Mouse (Mus musculus): ENCODE results near the gene Napa. TPM values are rescaled to one million over a fixed set of nuclear protein-coding genes. Genes with fewer than 3 reads are reported as not detected.

The Napa gene
- polyA plus RNA-seq, 1 experiment from 2014 or later: 239 TPM

Other genes starting within 250 kb of the Napa start
- gene Crx, start 218.5 kb upstream of the Napa start, polyA plus RNA-seq (2015; fragmentation: Nextera tagmentation; extraction: Ambion mirVana): 0.16 TPM in 1 of 2 replicates, not detected in the other
- gene Crxos, start 215.8 kb upstream of the Napa start, polyA plus RNA-seq (2015; fragmentation: Nextera tagmentation; extraction: Ambion mirVana): not detected in 2 replicates
- 1,476 and 1,563 TPM in 2 replicates for gene Selenow, start 176.1 kb upstream of the Napa start, polyA plus RNA-seq (2015; fragmentation: Nextera tagmentation; extraction: Ambion mirVana)
- gene Nop53, start 152.4 kb upstream of the Napa start, polyA plus RNA-seq (2015; fragmentation: Nextera tagmentation; extraction: Ambion mirVana): 110 and 114 TPM in 2 replicates
- 6.5 and 6.9 TPM in 2 replicates for gene Ehd2, start 130.9 kb upstream of the Napa start, polyA plus RNA-seq (2015; fragmentation: Nextera tagmentation; extraction: Ambion mirVana)
- gene Bicra, start 50.5 kb upstream of the Napa start, polyA plus RNA-seq (2015; fragmentation: Nextera tagmentation; extraction: Ambion mirVana): 7.5 and 8.7 TPM in 2 replicates
- 0.06 and 0.26 TPM in 2 replicates for gene Zfp541, start 36.6 kb upstream of the Napa start, polyA plus RNA-seq (2015; fragmentation: Nextera tagmentation; extraction: Ambion mirVana)
- 45.3 and 53.5 TPM in 2 replicates for gene Kptn, start 21.4 kb downstream of the Napa start, polyA plus RNA-seq (2015; fragmentation: Nextera tagmentation; extraction: Ambion mirVana)
- 1.1 TPM in 2 replicates for gene Slc8a2, start 31.4 kb downstream of the Napa start, polyA plus RNA-seq (2015; fragmentation: Nextera tagmentation; extraction: Ambion mirVana)
- gene Meis3, start 76.6 kb downstream of the Napa start, polyA plus RNA-seq (2015; fragmentation: Nextera tagmentation; extraction: Ambion mirVana): 120 and 134 TPM in 2 replicates
- 10.9 and 11.1 TPM in 2 replicates for gene Dhx34, start 123.6 kb downstream of the Napa start, polyA plus RNA-seq (2015; fragmentation: Nextera tagmentation; extraction: Ambion mirVana)
- gene C5ar2, start 145.7 kb downstream of the Napa start, polyA plus RNA-seq (2015; fragmentation: Nextera tagmentation; extraction: Ambion mirVana): 0.10 and 0.14 TPM in 2 replicates
- 2.2 and 2.7 TPM in 2 replicates for gene C5ar1, start 161.1 kb downstream of the Napa start, polyA plus RNA-seq (2015; fragmentation: Nextera tagmentation; extraction: Ambion mirVana)
- gene Inafm1, start 175.2 kb downstream of the Napa start, polyA plus RNA-seq (2015; fragmentation: Nextera tagmentation; extraction: Ambion mirVana): 52.2 and 58.4 TPM in 2 replicates
- gene Ccdc9, start 188.3 kb downstream of the Napa start, polyA plus RNA-seq (2015; fragmentation: Nextera tagmentation; extraction: Ambion mirVana): 29.3 and 29.6 TPM in 2 replicates
- 28.9 and 31.7 TPM in 2 replicates for gene Bbc3, start 209.9 kb downstream of the Napa start, polyA plus RNA-seq (2015; fragmentation: Nextera tagmentation; extraction: Ambion mirVana)